Mouse (Mus musculus): ENCODE measurements around the gene Chrnb4.

Chrnb4 gene

DNA sequence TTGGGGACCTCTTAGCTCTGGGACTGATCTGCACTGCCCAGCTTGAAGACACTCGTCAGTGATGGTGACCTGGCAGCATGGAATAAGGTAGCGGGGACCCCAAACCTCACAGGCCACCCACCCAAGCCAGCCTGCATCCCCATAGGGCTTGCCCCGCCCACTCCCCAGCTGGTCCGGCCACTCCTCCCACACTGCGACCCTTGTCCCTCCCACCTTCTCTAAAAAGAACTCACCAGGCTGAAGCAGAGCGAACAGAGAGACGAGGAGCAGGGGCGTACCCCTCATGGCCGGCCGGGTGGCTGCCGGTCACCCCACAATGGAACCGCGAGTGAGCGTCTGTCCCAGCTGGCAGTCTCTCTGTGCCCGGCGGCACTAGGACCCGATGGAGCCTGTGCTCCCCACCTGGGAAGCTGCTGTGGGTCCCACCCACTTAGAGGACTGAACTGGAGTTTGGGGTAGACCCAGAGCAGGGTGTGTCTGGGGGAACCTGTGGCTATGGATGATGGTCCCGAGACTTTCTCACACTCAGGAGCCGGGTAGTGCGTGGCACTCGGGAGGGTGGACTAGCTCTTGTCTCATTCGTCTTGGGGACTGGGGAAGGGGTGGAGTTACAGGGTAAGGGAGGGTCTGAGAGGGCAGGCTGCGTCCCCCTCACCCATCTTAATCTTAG is at the start of gene Chrnb4:
Gene Chrnb4 (minus strand): TSS at position 569 of the 670 bp plus-strand sequence.
- in situ Hi-C loops (cut with MboI, MseI): loop anchor here (5.0 kb wide), 1 partner anchor 59 kb away; no protein-coding TSS in a partner anchor

DNA sequence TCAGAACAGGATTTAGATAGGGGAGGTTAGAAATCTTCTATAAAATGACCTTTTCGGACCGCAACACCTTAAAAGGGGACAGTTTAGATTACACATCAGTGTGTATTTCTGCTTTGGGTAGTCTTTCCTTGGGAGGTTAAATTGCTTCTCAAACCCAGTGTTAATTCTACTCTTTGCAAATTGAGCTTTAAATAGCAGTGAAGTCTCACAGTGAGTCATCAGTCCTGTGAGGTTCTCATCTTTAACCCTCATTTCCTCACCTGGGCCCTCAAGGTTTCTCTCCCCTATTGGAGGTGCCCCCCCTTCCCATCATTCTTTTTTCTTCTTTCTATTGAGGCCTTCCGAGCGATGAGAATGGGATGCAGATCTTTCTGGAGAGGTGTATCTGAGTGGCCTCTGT is 48.3 kb upstream of the Chrnb4 start:
- in situ Hi-C loops (cut with MboI, MseI): no loop called here

DNA sequence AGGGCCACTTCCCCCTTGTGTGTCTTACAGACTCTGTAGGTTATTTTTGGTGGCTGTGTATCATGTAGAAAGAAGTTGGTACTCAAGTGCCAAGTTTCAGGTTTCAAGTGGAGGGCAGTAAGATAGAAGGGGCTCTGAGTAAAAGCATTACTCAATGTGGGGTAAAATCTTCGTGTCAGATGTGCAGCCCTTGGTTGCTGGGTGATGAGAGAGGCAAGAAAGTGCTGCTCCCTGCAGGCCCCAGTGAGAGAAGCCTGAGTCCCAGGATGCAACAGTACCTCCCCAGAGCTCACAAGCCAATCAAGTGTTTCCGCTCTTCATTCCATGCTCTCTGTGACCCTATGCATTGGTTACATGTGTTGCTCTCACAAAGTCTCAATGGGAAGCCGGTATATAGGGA is 47.5 kb upstream of the Chrnb4 start:
- in situ Hi-C loops (cut with MboI, MseI): no loop called here

DNA sequence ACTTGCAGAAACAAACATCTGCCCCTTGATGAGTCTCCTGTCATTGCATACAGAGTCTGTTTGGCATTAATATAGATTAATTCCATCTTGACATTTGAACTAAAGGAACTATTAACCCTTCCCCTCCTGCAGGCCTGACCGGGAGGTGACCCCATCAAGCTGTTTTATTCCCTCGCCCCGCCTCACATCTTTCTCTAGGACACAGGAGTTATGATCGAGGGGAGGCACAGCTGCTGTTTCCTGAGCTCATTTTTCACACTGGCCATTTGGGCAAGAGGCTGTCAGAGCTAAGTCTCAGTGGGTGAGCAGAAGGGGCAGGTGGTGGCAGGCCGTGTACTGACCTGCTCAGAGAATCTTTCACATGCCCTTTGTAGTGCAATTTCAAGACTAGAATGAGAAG is 41.6 kb upstream of the Chrnb4 start:
- in situ Hi-C loops (cut with MboI, MseI): no loop called here

DNA sequence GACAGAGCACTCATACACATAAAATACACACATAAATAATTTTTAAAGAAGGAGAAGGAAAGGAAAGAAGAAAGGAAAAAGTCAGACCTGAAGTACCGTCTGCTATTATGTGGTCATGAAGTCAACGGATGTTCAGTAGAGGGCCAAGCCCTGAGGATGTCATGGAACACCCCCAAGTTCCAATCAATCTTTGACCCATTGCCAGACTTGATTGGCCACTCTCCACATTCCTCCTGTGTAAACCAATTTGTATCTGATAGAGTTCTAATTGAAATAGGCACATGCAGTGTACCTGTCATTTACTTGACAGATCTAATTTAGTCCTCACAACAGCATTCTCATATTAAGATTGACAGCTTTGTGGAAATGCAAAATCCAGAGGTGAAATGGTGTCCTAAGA is 40.6 kb upstream of the Chrnb4 start:
- in situ Hi-C loops (cut with MboI, MseI): no loop called here

DNA sequence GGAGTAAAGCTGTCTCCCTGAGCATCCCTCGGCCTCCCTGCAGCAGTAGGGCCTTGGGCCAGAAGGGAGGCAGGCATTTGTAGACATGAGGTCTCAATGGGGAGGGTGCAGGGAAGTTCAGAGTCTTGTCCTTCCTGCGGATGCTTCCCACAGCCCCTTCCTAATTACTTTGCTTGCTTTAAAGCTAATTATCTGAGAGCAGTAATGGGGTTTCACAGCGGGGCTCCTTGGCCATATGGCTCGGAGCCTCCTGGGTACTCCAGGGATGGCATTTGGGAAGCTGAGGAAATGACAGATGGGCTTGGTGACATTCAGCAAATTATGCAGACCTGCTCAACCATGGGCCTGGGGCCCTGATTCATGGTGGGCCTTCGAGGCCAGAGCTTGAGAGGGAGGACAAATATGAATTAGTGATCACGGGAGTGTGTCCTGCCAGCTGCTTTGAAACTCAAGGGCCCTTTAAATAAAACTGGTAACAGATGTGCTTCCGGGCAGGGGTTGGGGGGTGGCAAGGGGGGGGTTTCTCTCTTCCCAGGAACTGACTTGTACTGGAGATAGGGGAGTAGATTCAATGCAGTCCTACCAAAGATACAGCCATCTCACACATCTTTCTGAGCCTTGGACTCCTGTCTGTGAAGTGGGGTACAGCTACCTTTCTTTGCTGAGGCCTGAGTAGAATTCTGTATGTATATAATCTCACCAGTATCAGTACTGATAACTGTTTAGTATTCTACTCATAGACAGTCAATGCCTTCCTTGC is 34.8 kb upstream of the Chrnb4 start:
- in situ Hi-C loops (cut with MboI, MseI): no loop called here

DNA sequence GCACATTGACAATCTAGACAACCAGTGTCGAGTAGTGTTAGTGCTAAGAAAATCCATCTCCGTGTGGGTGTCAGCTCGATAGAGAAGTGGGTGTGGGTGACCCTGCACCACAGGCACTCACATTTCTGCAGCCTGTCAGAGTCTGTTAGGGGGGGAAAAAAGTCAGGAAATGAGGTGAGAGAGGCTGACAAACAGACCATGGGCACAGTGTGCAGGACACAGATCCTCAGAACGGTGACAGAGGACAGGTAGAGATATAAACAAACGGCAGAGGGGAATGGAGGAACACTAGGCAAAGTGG is 19.3 kb upstream of the Chrnb4 start:
- in situ Hi-C loops (cut with MboI, MseI): no loop called here

DNA sequence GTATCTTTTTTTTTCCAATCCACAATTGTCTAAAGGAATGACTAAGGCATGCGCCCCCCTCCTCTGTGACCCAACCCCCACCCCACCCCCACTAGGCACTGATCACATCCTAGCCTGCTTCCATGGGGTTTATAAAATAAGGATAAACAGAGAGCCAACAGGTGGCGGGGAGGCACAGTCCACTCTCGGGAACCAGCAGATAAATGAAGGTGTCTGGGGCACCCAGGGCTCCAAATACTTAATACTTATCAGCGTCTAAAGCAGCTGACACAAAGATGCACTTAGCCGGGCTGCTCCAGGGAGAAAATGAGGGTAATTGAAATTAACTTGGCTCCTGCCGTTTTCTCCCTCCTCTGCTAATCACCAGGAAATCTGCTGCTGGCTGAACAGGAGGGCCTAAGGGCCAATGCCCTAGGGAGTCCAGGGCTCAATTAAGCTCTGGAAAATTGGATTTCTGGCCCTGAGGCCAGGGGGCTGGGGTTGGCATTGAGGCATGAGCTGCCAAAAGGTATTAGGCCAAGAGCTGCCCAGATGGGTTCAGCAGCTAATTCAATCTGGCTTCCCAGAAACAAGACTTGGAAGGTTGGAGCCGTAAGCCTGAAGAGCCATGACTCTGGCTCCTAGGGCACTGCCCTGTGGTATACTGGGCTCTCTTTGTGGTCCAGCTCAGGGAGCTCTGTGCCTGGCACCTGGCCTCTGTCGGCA is 18.8 kb upstream of the Chrnb4 start:
- in situ Hi-C loops (cut with MboI, MseI): no loop called here

DNA sequence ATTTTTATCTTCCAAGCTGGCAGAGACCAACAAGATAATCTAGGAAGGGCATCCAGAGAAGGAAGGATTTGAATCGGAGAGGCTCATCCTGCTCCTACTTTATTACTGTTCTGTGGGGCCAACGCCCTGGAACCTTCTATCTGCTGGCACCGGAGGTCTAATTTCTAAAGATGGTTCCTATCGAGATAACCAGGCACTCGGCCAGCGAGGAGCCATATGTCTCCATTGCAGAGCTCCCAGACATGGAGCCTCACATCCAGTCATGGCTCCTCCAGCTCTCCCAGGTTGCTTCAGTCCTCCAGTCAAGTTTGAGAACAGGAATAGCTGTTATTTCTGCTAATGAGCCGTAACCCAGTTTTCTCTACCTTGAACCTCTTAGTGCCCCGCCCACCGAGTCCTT is 16.7 kb upstream of the Chrnb4 start:
- in situ Hi-C loops (cut with MboI, MseI): no loop called here

DNA sequence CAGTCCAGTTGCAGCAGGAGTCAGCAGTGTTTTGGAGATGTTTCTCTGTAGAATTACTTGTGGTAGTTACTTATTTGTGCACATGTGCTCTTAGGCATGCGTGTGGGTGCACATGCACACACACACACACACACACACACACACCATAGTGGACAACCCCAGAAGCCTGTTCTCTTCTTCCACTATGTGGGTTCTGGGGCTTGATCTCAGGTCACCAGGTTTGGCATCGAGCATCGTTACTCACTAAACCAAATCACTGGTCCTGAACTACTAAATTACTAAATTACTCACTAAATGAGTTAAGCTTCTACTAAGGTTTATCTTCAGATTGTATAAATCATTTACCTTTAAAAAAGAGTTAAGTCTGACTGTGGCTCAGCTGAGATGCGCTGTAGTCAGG is 9.5 kb upstream of the Chrnb4 start:
- in situ Hi-C loops (cut with MboI, MseI): no loop called here

DNA sequence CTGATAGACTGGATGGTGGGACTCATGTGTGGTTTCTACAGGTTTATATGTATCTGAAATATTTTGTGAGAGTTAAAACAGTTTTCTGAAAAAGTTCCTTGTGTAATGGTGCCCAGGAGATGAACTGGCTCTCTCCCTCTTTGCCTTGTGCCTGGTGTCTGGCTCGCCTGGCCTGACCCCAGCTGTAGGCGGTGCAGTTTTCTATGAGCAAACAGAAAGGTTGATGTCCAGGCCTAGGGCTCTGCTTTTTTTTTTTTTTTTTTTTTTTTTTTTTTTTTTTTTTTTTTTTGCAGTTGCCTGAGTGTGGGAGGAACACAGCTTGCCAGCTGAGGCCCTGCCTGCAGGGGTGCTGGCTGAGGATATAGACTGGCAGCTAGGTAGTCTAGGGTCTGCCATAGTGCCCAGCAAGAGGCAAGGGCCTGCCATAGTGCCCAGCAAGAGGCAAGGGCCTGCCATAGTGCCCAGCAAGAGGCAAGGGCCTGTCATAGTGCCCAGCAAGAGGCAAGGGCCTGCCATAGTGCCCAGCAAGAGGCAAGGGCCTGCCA is 6.9 kb upstream of the Chrnb4 start:
- in situ Hi-C loops (cut with MboI, MseI): no loop called here

DNA sequence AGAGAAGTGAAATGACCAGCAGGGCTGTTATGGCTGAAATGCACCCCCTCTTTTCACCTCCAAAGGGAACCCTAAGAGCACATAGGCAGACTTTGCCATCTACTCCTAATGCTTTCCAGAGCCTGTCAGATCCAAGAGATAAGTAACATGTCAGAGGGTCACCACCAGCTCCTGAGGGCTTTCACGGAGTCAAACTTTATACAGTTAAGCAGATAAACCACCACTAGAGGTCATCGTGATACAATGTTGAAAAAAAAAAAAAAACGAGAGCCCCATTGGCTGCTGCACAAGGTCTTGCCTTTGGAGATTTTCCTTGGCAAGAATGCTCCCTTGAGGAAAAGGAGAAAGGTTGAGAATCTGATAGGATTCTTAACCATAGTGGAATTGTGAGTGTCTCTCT is 1.8 kb downstream of the Chrnb4 start:
- in situ Hi-C loops (cut with MboI, MseI): loop anchor here (5.0 kb wide), 1 partner anchor 61 kb away; no protein-coding TSS in a partner anchor

DNA sequence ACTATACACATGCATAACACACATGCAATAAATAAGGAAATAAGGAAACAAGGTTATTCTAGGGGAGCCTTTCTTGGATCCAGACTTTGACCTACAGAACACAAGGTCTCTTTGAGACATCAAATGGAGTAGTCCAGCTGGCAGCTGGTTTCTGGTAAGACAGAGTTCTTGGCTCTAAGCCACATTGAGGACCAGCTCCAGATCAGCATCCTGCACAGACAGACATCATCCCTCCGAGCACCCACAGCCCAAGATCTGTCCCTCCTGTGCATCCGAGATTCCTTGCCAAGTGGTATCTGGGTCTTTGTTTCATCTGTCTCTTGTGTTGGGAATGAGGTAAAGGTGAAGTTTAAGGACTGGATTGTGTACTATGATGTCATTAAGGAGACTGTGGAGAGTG is 3.6 kb downstream of the Chrnb4 start:
- in situ Hi-C loops (cut with MboI, MseI): loop anchor here (5.0 kb wide), 1 partner anchor 62 kb away; no protein-coding TSS in a partner anchor

DNA sequence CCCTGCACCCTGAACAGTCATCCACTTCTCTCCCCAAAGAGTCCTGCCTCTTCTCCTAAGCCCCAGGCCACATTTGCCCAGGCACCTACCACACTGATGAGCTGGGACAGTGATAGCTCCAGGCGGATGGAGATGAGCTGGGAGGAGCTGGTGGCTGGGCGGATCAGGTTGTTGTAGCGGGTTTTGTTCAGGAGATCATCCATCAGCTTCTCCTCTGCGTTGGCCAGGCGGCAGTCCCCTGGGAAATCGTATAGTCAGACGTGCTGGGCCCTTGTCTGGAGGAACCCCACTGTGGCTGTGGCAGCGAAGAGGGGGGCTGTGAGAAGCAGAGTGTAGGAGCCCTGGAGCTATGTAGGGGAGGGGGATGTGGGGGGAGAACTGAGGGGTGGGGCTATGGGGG is 4.9 kb downstream of the Chrnb4 start:
- in situ Hi-C loops (cut with MboI, MseI): no loop called here

DNA sequence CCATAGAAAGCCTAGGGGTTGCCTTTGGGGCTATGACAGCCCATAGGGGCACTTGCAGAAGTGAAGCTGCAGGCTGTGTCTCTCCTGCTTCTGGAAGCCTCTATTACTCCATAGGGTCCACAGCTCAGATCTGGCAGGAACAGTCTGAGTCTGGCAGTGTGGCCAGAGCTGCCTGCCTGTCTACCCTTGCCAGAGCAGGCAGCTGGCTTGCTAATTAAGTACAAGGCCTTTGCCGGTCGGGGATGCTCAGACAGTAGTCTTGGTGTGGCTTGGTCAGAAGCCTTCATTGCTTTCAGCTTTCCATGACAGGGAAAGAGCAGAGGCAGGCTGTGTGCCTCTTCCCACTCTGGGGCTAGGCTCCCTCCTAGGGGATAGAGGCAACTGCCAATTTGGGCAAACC is 7.2 kb downstream of the Chrnb4 start:
- in situ Hi-C loops (cut with MboI, MseI): no loop called here

DNA sequence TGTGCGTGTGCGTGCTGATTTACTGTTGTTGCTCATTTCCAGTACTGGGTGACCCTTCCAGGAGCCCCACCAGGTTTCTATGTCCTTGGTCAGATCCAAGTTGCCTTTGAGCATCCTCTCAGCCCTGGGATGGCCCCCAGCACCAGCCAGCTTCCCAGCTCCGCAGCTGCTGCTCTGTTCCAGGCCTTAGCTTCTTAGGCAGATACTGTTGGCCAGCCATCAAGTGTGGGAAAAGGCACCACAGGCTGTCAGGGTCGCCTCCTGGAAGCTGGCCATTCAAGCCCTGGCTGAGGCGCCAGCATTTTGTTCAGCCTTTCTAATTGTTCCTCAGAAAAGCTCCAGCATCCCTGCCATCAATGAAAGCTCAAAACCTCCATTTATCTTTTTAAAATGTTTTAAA is 8.6 kb downstream of the Chrnb4 start:
- in situ Hi-C loops (cut with MboI, MseI): no loop called here

DNA sequence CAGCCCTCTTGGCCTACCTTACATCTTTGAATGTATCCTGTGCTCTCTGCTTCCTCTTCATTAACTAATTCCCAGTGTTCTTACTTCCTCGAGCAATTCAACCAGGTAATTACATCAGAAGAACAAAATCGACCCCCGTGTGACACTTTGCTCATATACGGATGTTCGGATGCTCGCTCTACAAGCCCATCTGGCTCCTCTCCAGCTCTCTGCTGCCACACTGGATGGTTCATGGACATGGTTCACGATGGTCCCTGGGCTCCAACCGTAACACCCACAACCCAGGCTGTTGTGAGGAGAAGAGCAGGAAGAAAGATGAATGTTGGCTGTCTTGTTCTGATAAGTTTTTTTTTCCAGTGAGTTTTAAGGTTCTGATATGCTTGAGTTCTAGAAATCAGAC is 9.6 kb downstream of the Chrnb4 start:
- in situ Hi-C loops (cut with MboI, MseI): no loop called here

DNA sequence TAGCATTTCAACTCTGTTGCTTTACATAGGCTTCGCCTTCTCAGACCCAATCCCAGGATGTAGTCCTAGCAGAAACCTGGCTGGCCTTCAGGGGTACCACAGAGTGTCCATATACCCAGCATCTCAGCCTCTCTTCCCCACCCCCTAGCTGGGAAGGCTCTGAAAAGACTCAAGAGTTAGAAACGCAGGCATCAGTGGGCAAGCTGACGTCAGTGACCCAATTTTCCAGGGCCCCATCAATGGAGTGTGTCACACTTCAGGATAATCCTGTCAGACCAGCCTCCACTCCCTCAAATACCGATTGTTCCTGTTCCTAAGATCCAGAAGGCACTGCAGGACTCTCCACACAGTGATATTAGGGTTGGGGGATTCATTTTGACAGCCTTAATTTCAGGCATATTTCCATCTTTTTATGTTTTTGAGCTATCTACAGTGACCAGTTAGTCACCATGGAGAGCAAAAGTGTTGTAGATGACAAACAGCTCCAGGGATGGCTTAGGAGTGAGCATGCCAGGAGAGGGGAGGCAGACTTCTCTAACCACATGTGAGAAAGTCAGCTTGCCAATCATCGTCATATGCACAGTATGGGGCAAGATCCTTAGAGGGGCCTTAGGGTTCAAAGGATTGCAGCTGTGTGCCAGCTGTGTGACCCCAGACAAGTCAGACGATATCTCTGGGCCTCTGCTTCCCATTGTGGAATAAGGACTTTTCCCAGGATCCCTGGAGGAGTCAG is 17.0 kb downstream of the Chrnb4 start:
- in situ Hi-C loops (cut with MboI, MseI): no loop called here

DNA sequence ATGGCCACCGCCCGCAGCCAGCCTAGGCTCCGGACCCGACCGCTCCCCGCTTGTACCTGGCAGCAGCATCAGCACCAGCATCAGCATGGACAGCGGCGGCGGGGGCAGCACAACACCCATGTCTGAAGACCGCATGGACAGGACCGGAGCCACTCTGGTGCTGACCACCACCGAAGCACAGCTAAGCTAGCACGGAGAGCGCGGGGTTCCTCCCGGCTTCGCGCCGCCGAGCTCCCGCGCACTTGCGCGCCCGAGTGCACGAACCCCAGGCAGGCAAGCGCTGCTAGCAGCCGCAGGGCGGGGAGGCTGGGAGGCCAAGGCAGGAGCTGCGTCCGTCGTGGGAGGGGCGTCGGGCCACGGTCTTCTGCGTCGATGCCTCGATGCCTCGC is 22.3 kb downstream of the Chrnb4 start, which contains the start of gene Chrna3:
Gene Chrna3 (minus strand): TSS at position 288 of the 389 bp plus-strand sequence.
- in situ Hi-C loops (cut with MboI, MseI): no loop called here

DNA sequence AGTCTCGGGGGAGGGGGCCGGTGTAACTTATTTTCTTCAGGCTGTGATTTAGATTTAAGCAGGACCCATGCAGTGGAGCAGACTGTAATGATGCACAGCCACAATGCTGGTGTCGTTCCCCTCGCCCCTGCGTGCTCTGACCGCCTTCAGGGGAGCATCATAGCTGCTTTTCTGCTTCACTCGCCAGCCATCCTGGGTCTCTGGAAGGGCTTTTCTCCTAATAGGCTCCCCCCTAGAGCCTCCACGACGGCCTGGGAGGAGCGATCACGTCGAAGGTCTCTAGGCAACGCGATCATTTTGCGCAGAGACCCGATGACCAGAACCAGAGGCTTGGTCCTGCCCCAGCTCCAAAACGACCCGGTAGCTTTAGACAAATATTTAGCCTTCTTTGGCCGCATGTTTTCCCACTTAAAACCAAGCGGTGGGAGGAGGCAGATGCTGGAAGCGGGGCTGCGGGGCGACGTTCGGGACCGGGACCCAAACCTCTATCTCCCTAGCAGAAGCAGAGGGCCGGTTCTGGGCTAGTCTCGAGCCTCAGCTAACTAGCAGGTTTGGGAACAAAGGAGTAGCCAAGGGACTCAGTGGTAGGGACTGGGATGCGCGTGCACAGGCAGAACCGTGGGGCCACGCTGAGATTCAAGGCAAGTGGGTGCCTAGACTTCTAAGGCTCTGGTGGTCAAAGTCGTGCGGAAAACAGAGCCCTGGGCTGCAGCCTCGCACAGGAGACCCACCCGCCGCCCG is 22.9 kb downstream of the Chrnb4 start:
- in situ Hi-C loops (cut with MboI, MseI): no loop called here

All from T-helper 1 cell (primary cell).